Mouse (Mus musculus): ENCODE measurements around the gene Mettl6. TPM values are rescaled to one million over a fixed set of nuclear protein-coding genes. Genes with fewer than 3 reads are reported as not detected.
"Not testable (repeated sequence)": the region's sequence is repeated elsewhere in the genome, so short reads cannot be mapped to it uniquely, and the experiment has no call there.

Gene Mettl6
- total and polyA plus RNA-seq, 3 experiments, result 4.2 to 9.9 (median 9.5) TPM

- no peak for DNase-seq
- no peak overlapping the region for H3K27ac ChIP-seq
- TF ChIP-seq EP300 (IDR thresholded peaks at IDR 0.05; ENCODE audit: insufficient read depth, low read depth, low read length) (no peak), CTCF (IDR thresholded peaks at IDR 0.05) (peak; percentile 30; the same call in 1 of the 2 replicates), POLR2A (IDR thresholded peaks at IDR 0.05; ENCODE audit: insufficient read depth, low read depth, low read length) (no peak)
- H3K36me3 ChIP-seq (ENCODE audit: control insufficient read depth, insufficient read depth, low read length), result no peaks in the 10 kb centered on the region
- no peaks in the 10 kb centered on the region for H3K27me3 ChIP-seq (ENCODE audit: control insufficient read depth, insufficient read depth, low read length)
- H3K4me1 ChIP-seq (ENCODE audit: control insufficient read depth, insufficient read depth, low read length), result no peaks in the 10 kb centered on the region; the same call in 1 of the 2 replicates
- H3K4me3 ChIP-seq, result no peak overlapping the region
- no peak overlapping the region for H3K9ac ChIP-seq (ENCODE audit: low read depth, low read length)
- WGBS, result 69% methylated on average over 4 of the region's 4 CpGs
- H3K79me2 ChIP-seq (replicated peaks; ENCODE audit: control insufficient read depth, insufficient read depth, low read length), result no peaks in the 10 kb centered on the region
- intact Hi-C loops (cut with DNase I), result no loop called here
These were observed 25.1 kb downstream of the Mettl6 start for GRCm38 (mm10) chr14:31469711-31470110.

GRCm38 (mm10) chr14:31464176-31464575, 30.7 kb downstream of the Mettl6 start:
- Histone ChIP-seq H3K4me3 (no peak overlapping the region), H3K27me3 (ENCODE audit: control insufficient read depth, insufficient read depth, low read length) (no peaks in the 10 kb centered on the region), H3K79me2 (replicated peaks; ENCODE audit: control insufficient read depth, insufficient read depth, low read length) (no peaks in the 10 kb centered on the region), H3K27ac (no peak overlapping the region), H3K4me1 (ENCODE audit: control insufficient read depth, insufficient read depth, low read length) (no peaks in the 10 kb centered on the region; the same call in 1 of the 2 replicates), H3K36me3 (ENCODE audit: control insufficient read depth, insufficient read depth, low read length) (no peaks in the 10 kb centered on the region), H3K9ac (ENCODE audit: low read depth, low read length) (no peak overlapping the region)
- TF ChIP-seq EP300 (IDR thresholded peaks at IDR 0.05; ENCODE audit: insufficient read depth, low read depth, low read length) (no peak), POLR2A (IDR thresholded peaks at IDR 0.05; ENCODE audit: insufficient read depth, low read depth, low read length) (no peak), CTCF (IDR thresholded peaks at IDR 0.05) (peak; percentile 76)
- WGBS, result 60% methylated on average over 8 of the region's 8 CpGs
- DNase-seq, result no peak
- intact Hi-C loops (cut with DNase I), result no loop called here

GRCm38 (mm10) chr14:31462886-31463285, 32.0 kb downstream of the Mettl6 start:
- Histone ChIP-seq H3K27ac (peak overlapping the region; percentile 49), H3K27me3 (ENCODE audit: control insufficient read depth, insufficient read depth, low read length) (no peaks in the 10 kb centered on the region), H3K4me3 (no peak overlapping the region), H3K79me2 (replicated peaks; ENCODE audit: control insufficient read depth, insufficient read depth, low read length) (no peaks in the 10 kb centered on the region), H3K4me1 (ENCODE audit: control insufficient read depth, insufficient read depth, low read length) (no peaks in the 10 kb centered on the region; the same call in 1 of the 2 replicates), H3K36me3 (ENCODE audit: control insufficient read depth, insufficient read depth, low read length) (no peaks in the 10 kb centered on the region), H3K9ac (ENCODE audit: low read depth, low read length) (no peak overlapping the region)
- intact Hi-C loops (cut with DNase I), result loop anchor here (2.0 kb wide), 1 partner anchor 26 kb away; the partner anchor contains the start of gene Sh3bp5
- 72% methylated on average over 6 of the region's 6 CpGs for WGBS
- TF ChIP-seq CTCF (IDR thresholded peaks at IDR 0.05) (no peak), EP300 (IDR thresholded peaks at IDR 0.05; ENCODE audit: insufficient read depth, low read depth, low read length) (0 out of 2 replicates have a peak, but pooled peaks have one; percentile 47), POLR2A (IDR thresholded peaks at IDR 0.05; ENCODE audit: insufficient read depth, low read depth, low read length) (no peak)
- DNase-seq, result peak; percentile 58 to 60

- H3K27me3 ChIP-seq (ENCODE audit: control insufficient read depth, insufficient read depth, low read length); H3K4me1 ChIP-seq (ENCODE audit: control insufficient read depth, insufficient read depth, low read length); H3K36me3 ChIP-seq (ENCODE audit: control insufficient read depth, insufficient read depth, low read length); H3K27ac ChIP-seq; H3K79me2 ChIP-seq (replicated peaks; ENCODE audit: control insufficient read depth, insufficient read depth, low read length); H3K4me3 ChIP-seq; H3K9ac ChIP-seq (ENCODE audit: low read depth, low read length): not testable (repeated sequence)
- WGBS, result 90% methylated on average over 5 of the region's 5 CpGs
- intact Hi-C loops (cut with DNase I), result loop anchor here (2.0 kb wide), 1 partner anchor 25 kb away; the partner anchor contains the start of gene Sh3bp5
- peak; percentile 57 for TF ChIP-seq CTCF (IDR thresholded peaks at IDR 0.05)
- DNase-seq, result peak in 1 of 2 experiments; percentile 16
These were observed 32.6 kb downstream of the Mettl6 start for GRCm38 (mm10) chr14:31462226-31462625.

- no peaks in the 10 kb centered on the region for H3K27me3 ChIP-seq (ENCODE audit: control insufficient read depth, insufficient read depth, low read length)
- intact Hi-C loops (cut with DNase I), result no loop called here
- 88% methylated on average over 12 of the region's 12 CpGs for WGBS
These were observed 36.8 kb downstream of the Mettl6 start for GRCm38 (mm10) chr14:31458006-31458405.

GRCm38 (mm10) chr14:31456064-31456721, 38.6 kb downstream of the Mettl6 start:
- no peak for TF ChIP-seq POLR2A (IDR thresholded peaks at IDR 0.05; ENCODE audit: insufficient read depth, low read depth, low read length)
- no peak for TF ChIP-seq CTCF (IDR thresholded peaks at IDR 0.05)
- TF ChIP-seq EP300 (IDR thresholded peaks at IDR 0.05; ENCODE audit: insufficient read depth, low read depth, low read length), result no peak
- H3K27me3 ChIP-seq (ENCODE audit: control insufficient read depth, insufficient read depth, low read length), result no peaks in the 10 kb centered on the region
- intact Hi-C loops (cut with DNase I), result no loop called here
- H3K9ac ChIP-seq (ENCODE audit: low read depth, low read length), result no peak overlapping the region
- no peaks in the 10 kb centered on the region for H3K79me2 ChIP-seq (replicated peaks; ENCODE audit: control insufficient read depth, insufficient read depth, low read length)
- H3K27ac ChIP-seq, result no peak overlapping the region
- DNase-seq, result no peak
- no peaks in the 10 kb centered on the region; the same call in 1 of the 2 replicates for H3K4me1 ChIP-seq (ENCODE audit: control insufficient read depth, insufficient read depth, low read length)
- WGBS, result 78% methylated on average over 6 of the region's 6 CpGs
- no peaks in the 10 kb centered on the region for H3K36me3 ChIP-seq (ENCODE audit: control insufficient read depth, insufficient read depth, low read length)
- no peak overlapping the region for H3K4me3 ChIP-seq

More at GRCm38 (mm10) chr14:31458006-31458405, 36.8 kb downstream of the Mettl6 start:
- peak overlapping the region; percentile 9; the same call in 1 of the 2 replicates for H3K27ac ChIP-seq
- peak; percentile 45 to 47 for DNase-seq
- no peaks in the 10 kb centered on the region for H3K36me3 ChIP-seq (ENCODE audit: control insufficient read depth, insufficient read depth, low read length)
- no peaks in the 10 kb centered on the region for H3K79me2 ChIP-seq (replicated peaks; ENCODE audit: control insufficient read depth, insufficient read depth, low read length)
- H3K4me1 ChIP-seq (ENCODE audit: control insufficient read depth, insufficient read depth, low read length), result no peaks in the 10 kb centered on the region; the same call in 1 of the 2 replicates
- TF ChIP-seq CTCF (IDR thresholded peaks at IDR 0.05), result no peak
- no peak for TF ChIP-seq EP300 (IDR thresholded peaks at IDR 0.05; ENCODE audit: insufficient read depth, low read depth, low read length)
- no peak for TF ChIP-seq POLR2A (IDR thresholded peaks at IDR 0.05; ENCODE audit: insufficient read depth, low read depth, low read length)
- H3K9ac ChIP-seq (ENCODE audit: low read depth, low read length), result no peak overlapping the region
- H3K4me3 ChIP-seq, result no peak overlapping the region

Data from heart, adult 2 months (tissue).